16 mouse cellular contexts compared by ENCODE assay signal in the genomic region with DNA sequence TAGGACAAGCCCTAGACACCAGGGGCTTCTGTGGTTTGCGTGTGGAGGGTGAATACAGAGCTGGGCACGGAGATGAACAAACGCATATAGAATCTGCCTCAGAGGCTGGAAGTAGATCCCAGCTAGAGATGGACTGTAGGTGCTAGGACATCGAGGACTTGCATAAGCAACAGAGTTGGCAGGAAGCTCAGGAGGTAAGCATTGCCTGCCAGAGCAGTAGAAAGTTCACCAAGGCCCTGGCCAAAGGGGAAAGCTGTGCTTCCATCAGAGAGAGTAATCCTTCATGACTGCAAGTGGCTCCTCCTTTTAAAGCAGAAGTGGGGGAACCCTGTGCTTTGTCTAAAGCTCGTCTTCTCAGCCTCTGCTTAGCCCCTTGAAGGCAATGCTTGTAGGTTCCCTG. TPM values are rescaled to one million over a fixed set of nuclear protein-coding genes. Genes with fewer than 3 reads are reported as not detected.
A peak's percentile ranks its signal among the peaks of the same experiment; 100 is the strongest.
DNase-seq lines count a peak whose midpoint lies in the region; ATAC-seq lines count a peak whose summit lies in the region.
"Had no signal": no experiment of that assay in that cellular context is flagged by ENCODE, and none has a peak within 500 bp of the region (broad histone marks: within the 10 kb centered on the region; RNA-seq: fewer than 3 reads in every experiment).

No protein-coding gene starts in this region.

- H3K4me1 ChIP-seq in liver, embryonic 13.5 days (replicated peaks), result peaks cover 15% of the 10 kb centered on the region
- H3K4me1 ChIP-seq: heart, embryonic 12.5 days; hindbrain, embryonic 15.5 days had no signal

- no peak for ATAC-seq in liver, embryonic 13.5 days (ENCODE audit: low read depth)
- ATAC-seq: forebrain, embryonic 16.5 days had no signal

- H3K4me2 ChIP-seq in liver, embryonic 13.5 days, result no peak overlapping the region
- H3K4me2 ChIP-seq: embryonic facial prominence, embryonic 15.5 days; heart, embryonic 12.5 days; hindbrain, embryonic 15.5 days had no signal

- H3K9ac ChIP-seq in liver, embryonic 13.5 days, result no peak overlapping the region
- H3K9ac ChIP-seq: embryonic facial prominence, embryonic 15.5 days; heart, embryonic 12.5 days; hindbrain, embryonic 15.5 days had no signal

- H3K27me3 ChIP-seq in liver, embryonic 13.5 days, result no peaks in the 10 kb centered on the region
- H3K27me3 ChIP-seq: embryonic facial prominence, embryonic 15.5 days; hindbrain, embryonic 15.5 days had no signal

- H3K9me3 ChIP-seq in liver, embryonic 13.5 days (replicated peaks), result no peaks in the 10 kb centered on the region
- H3K9me3 ChIP-seq: embryonic facial prominence, embryonic 15.5 days; heart, embryonic 12.5 days; hindbrain, embryonic 15.5 days had no signal

- H3K36me3 ChIP-seq in liver, embryonic 13.5 days, result peaks cover 18% of the 10 kb centered on the region
- H3K36me3 ChIP-seq: embryonic facial prominence, embryonic 15.5 days; heart, embryonic 12.5 days; hindbrain, embryonic 15.5 days had no signal

- DNase-seq in adrenal gland, postnatal 10 days, result peak; percentile 41
- no peak for DNase-seq in adrenal gland, postnatal 4 days (ENCODE audit: low spot score in 2 of 2)
- no peak for DNase-seq in liver, embryonic 13.5 days
- DNase-seq in liver, result no peak
- DNase-seq in fat pad, adult 2 months (ENCODE audit: extremely low read depth, low read depth, low spot score), result peak; percentile 86
- DNase-seq in cerebellum, adult 11 months, result no peak
- no peak for DNase-seq in right cerebral cortex, postnatal 14 days
- DNase-seq: cerebellum, adult 8-10 months; cerebellum, postnatal 14 days; embryo, embryonic 11 days; gastrocnemius, postnatal 10 days had no signal

- peak overlapping the region; percentile 51 for H3K27ac ChIP-seq in liver, embryonic 13.5 days
- H3K27ac ChIP-seq: embryonic facial prominence, embryonic 15.5 days; hindbrain, embryonic 15.5 days had no signal

- no peak overlapping the region for H3K4me3 ChIP-seq in liver, embryonic 13.5 days (replicated peaks)
- H3K4me3 ChIP-seq: embryonic facial prominence, embryonic 15.5 days; erythroblast, embryonic 14.5 days; heart, embryonic 12.5 days; hindbrain, embryonic 15.5 days had no signal

- WGBS in liver, embryonic 13.5 days (ENCODE audit: insufficient replicate concordance), result 70% methylated on average over 5 of the region's 5 CpGs

RNA-seq across cellular contexts. Expression of gene Endod1, which starts 31.9 kb away (rescaled TPM):
- total RNA-seq in adrenal gland, postnatal 10 days (2021), result 10 to 100 TPM; 13.6 to 15.8 TPM
- total RNA-seq in adrenal gland, postnatal 4 days (2021), result 10 to 100 TPM; 18.2 to 24.0 TPM
- polyA plus RNA-seq in liver, embryonic 13.5 days (2015; fragmentation: Nextera tagmentation; extraction: Ambion mirVana), result 37.8 and 40.4 TPM in 2 replicates

Comparison
In these comparisons a context has a peak if more than half of its experiments do, and no peak if none do; other contexts are left out.
1. DNase-seq: peak in adrenal gland, postnatal 10 days (single experiment) and fat pad, adult 2 months (single experiment); none in adrenal gland, postnatal 4 days (0 of 2), liver, embryonic 13.5 days (single experiment), liver (single experiment), cerebellum, adult 11 months (single experiment) and right cerebral cortex, postnatal 14 days (single experiment).